Mouse (Mus musculus) heart, adult 18-20 months (tissue): ENCODE results near the gene Arsa. TPM values are rescaled to one million over a fixed set of nuclear protein-coding genes. Genes with fewer than 3 reads are reported as not detected.

ENCODE experiments used
- DNase-seq, 2 experiments: peaks; one replicate each; pipeline ENCODE4 v3.0.0; 2021 to 2022; ENCODE audit warnings: mixed read lengths in 1 of 2
- long read RNA-seq, 2 experiments: library from polyadenylated mRNA; stranded (forward); transcript quantifications; one replicate each; pipeline ENCODE4 v2.0.0; 2021
- total RNA-seq, 2 experiments: library from RNA; stranded (reverse); gene quantifications; 2 replicates each; pipeline ENCODE4 v1.2.3; 2021

Arsa gene
- total RNA-seq, result 10 to 100 TPM; 12.5 to 15.2 TPM
- long read RNA-seq, experiment 1, partial matches to known transcripts, result 0 of 3 reads
- long read RNA-seq, experiment 1, other reads (novel, unspliced or antisense), result 3 of 3 reads
- long read RNA-seq, experiment 2, partial matches to known transcripts, result 2 of 2 reads
- long read RNA-seq, experiment 2, other reads (novel, unspliced or antisense), result 0 of 2 reads

- DNase-seq, result peak; percentile 42 to 75
These were observed at the start of gene Arsa for GRCm38 (mm10) chr15:89477091-89477491. Gene Arsa, minus strand, starts transcription at chr15:89477425.

GRCm38 (mm10) chr15:89526776-89527325 lies 49.6 kb upstream of the Arsa start:
- DNase-seq, result peak in 1 of 2 experiments; percentile 0

- peak in 1 of 2 experiments; percentile 2 for DNase-seq
These were observed 48.7 kb upstream of the Arsa start for GRCm38 (mm10) chr15:89525896-89526295.

- no peak for DNase-seq
These were observed 48.2 kb upstream of the Arsa start for GRCm38 (mm10) chr15:89525464-89525863.

- DNase-seq, result peak in 1 of 2 experiments; percentile 0
These were observed 47.6 kb upstream of the Arsa start for GRCm38 (mm10) chr15:89524611-89525415.

- DNase-seq, result no peak
These were observed 46.9 kb upstream of the Arsa start for GRCm38 (mm10) chr15:89524001-89524571.

- DNase-seq, result no peak
These were observed 46.1 kb upstream of the Arsa start for GRCm38 (mm10) chr15:89523283-89523832.

- DNase-seq, result no peak
These were observed 45.5 kb upstream of the Arsa start for GRCm38 (mm10) chr15:89522566-89523282.

- DNase-seq, result no peak
These were observed 44.7 kb upstream of the Arsa start for GRCm38 (mm10) chr15:89521951-89522350.

- DNase-seq, result no peak
These were observed 35.5 kb upstream of the Arsa start for GRCm38 (mm10) chr15:89512679-89513078.

GRCm38 (mm10) chr15:89507751-89508150 lies 30.5 kb upstream of the Arsa start:
- no peak for DNase-seq

GRCm38 (mm10) chr15:89504838-89505237 lies 27.6 kb upstream of the Arsa start:
- DNase-seq, result no peak

- DNase-seq, result no peak
These were observed 24.1 kb upstream of the Arsa start for GRCm38 (mm10) chr15:89501321-89501720.

GRCm38 (mm10) chr15:89500221-89500791 lies 23.1 kb upstream of the Arsa start:
- DNase-seq, result peak in 1 of 2 experiments; percentile 36

GRCm38 (mm10) chr15:89499784-89500220 lies 22.6 kb upstream of the Arsa start:
- DNase-seq, result peak; percentile 58 to 59

GRCm38 (mm10) chr15:89498961-89499688 lies 21.9 kb upstream of the Arsa start, which contains the start of gene Shank3:
Gene Shank3, plus strand, starts transcription at chr15:89499623.
- peak in 1 of 2 experiments; percentile 33 for DNase-seq

GRCm38 (mm10) chr15:89498049-89498960 lies 21.1 kb upstream of the Arsa start:
- DNase-seq, result peak; percentile 52 to 59

- peak; percentile 77 to 93 for DNase-seq
These were observed 20.3 kb upstream of the Arsa start for GRCm38 (mm10) chr15:89497391-89498048.

GRCm38 (mm10) chr15:89496841-89497240 lies 19.6 kb upstream of the Arsa start:
- DNase-seq, result peak in 1 of 2 experiments; percentile 13
